Mouse (Mus musculus) macrophage (primary cell): ENCODE measurements around the gene Rpp25l. TPM values are rescaled to one million over a fixed set of nuclear protein-coding genes. Genes with fewer than 3 reads are reported as not detected.

Experiments used
- H3K27ac ChIP-seq: fragments of 350-480 bp; formaldehyde crosslinking; 2 replicates; pipeline ENCODE4 v1.9.0; 2021
- H3K36me3 ChIP-seq: fragments of 350-480 bp; formaldehyde crosslinking; 2 replicates; pipeline ENCODE4 v1.9.0; 2021; ENCODE audit errors: inconsistent target
- H3K4me3 ChIP-seq: fragments of 350-480 bp; formaldehyde crosslinking; 2 replicates; pipeline ENCODE4 v1.9.0; 2021; ENCODE audit errors: inconsistent target
- H3K79me2 ChIP-seq: fragments of 350-480 bp; formaldehyde crosslinking; 2 replicates; pipeline ENCODE4 v1.9.0; 2021; ENCODE audit errors: inconsistent target
- WGBS: methylation state at CpG from one replicate; pipeline ENCODE4 v1.1.7; 2026; ENCODE audit warnings: inconsistent platforms; ENCODE audit not compliant: missing documents; 5-methylcytosine and 5-hydroxymethylcytosine counted together
- polyA plus RNA-seq: library from polyadenylated mRNA; stranded (reverse); fragments of 250-400 nt; gene quantifications from 3 replicates; pipeline ENCODE4 v1.2.4, GENCODE M21; 2018; ENCODE audit warnings: inconsistent platforms

The Rpp25l gene
- polyA plus RNA-seq, 1 experiment from 2014 or later = 6.4 TPM

- H3K36me3 ChIP-seq = no peaks in the 10 kb centered on the region
- H3K79me2 ChIP-seq = no peaks in the 10 kb centered on the region
- H3K4me3 ChIP-seq = no peak overlapping the region
- no peak overlapping the region for H3K27ac ChIP-seq
- WGBS = 49% methylated on average over 17 of the region's 17 CpGs
These were observed 36.9 kb downstream of the Rpp25l start for GRCm38 (mm10) chr4:41676248-41677005.

- no peaks in the 10 kb centered on the region for H3K79me2 ChIP-seq
- H3K36me3 ChIP-seq = no peaks in the 10 kb centered on the region
- no peak overlapping the region for H3K4me3 ChIP-seq
- no peak overlapping the region for H3K27ac ChIP-seq
- 86% methylated on average over 18 of the region's 19 CpGs for WGBS
These were observed 40.1 kb downstream of the Rpp25l start for GRCm38 (mm10) chr4:41673186-41673585.

GRCm38 (mm10) chr4:41672522-41672963 lies 40.8 kb downstream of the Rpp25l start:
- H3K27ac ChIP-seq = no peak overlapping the region
- no peak overlapping the region for H3K4me3 ChIP-seq
- no peaks in the 10 kb centered on the region for H3K36me3 ChIP-seq
- no peaks in the 10 kb centered on the region for H3K79me2 ChIP-seq
- 75% methylated on average over 8 of the region's 8 CpGs for WGBS

GRCm38 (mm10) chr4:41671963-41672480 lies 41.3 kb downstream of the Rpp25l start:
- no peak overlapping the region for H3K4me3 ChIP-seq
- no peak overlapping the region for H3K27ac ChIP-seq
- WGBS = 68% methylated on average over 3 of the region's 8 CpGs
- H3K79me2 ChIP-seq = no peaks in the 10 kb centered on the region
- no peaks in the 10 kb centered on the region for H3K36me3 ChIP-seq

GRCm38 (mm10) chr4:41671500-41671899 lies 41.8 kb downstream of the Rpp25l start:
- WGBS = 21% methylated on average over 5 of the region's 5 CpGs
- Histone ChIP-seq H3K4me3 (no peak overlapping the region), H3K79me2 (no peaks in the 10 kb centered on the region), H3K27ac (no peak overlapping the region), H3K36me3 (no peaks in the 10 kb centered on the region)

- H3K27ac ChIP-seq = no peak overlapping the region
- H3K36me3 ChIP-seq = no peaks in the 10 kb centered on the region
- no peaks in the 10 kb centered on the region for H3K79me2 ChIP-seq
- H3K4me3 ChIP-seq = no peak overlapping the region
- WGBS = 92% methylated on average over 17 of the region's 18 CpGs
These were observed 42.5 kb downstream of the Rpp25l start for GRCm38 (mm10) chr4:41670836-41671235.

GRCm38 (mm10) chr4:41666646-41667045 lies 46.7 kb downstream of the Rpp25l start:
- H3K36me3 ChIP-seq = no peaks in the 10 kb centered on the region
- 91% methylated on average over 11 of the region's 11 CpGs for WGBS
- no peaks in the 10 kb centered on the region for H3K79me2 ChIP-seq
- H3K27ac ChIP-seq = no peak overlapping the region
- no peak overlapping the region for H3K4me3 ChIP-seq

GRCm38 (mm10) chr4:41665009-41665675 lies 48.2 kb downstream of the Rpp25l start:
- no peaks in the 10 kb centered on the region for H3K79me2 ChIP-seq
- H3K4me3 ChIP-seq = no peak overlapping the region
- H3K36me3 ChIP-seq = no peaks in the 10 kb centered on the region
- no peak overlapping the region for H3K27ac ChIP-seq
- WGBS = 11% methylated on average over 7 of the region's 8 CpGs

- Histone ChIP-seq H3K4me3 (no peak overlapping the region), H3K36me3 (no peaks in the 10 kb centered on the region), H3K27ac (no peak overlapping the region), H3K79me2 (no peaks in the 10 kb centered on the region)
- 40% methylated on average over 7 of the region's 7 CpGs for WGBS
These were observed 48.8 kb downstream of the Rpp25l start for GRCm38 (mm10) chr4:41664533-41664932.

GRCm38 (mm10) chr4:41663614-41664013 lies 49.7 kb downstream of the Rpp25l start:
- H3K36me3 ChIP-seq = no peaks in the 10 kb centered on the region
- H3K27ac ChIP-seq = no peak overlapping the region
- 53% methylated on average over 9 of the region's 9 CpGs for WGBS
- no peak overlapping the region for H3K4me3 ChIP-seq
- no peaks in the 10 kb centered on the region for H3K79me2 ChIP-seq

- no peak overlapping the region for H3K4me3 ChIP-seq
- H3K27ac ChIP-seq = no peak overlapping the region
- H3K36me3 ChIP-seq = no peaks in the 10 kb centered on the region
- H3K79me2 ChIP-seq = no peaks in the 10 kb centered on the region
- 85% methylated on average over 11 of the region's 11 CpGs for WGBS
These were observed 50.6 kb downstream of the Rpp25l start for GRCm38 (mm10) chr4:41662723-41663122.

Other genes starting within 250 kb of the Rpp25l start
- gene Kif24, start 248.6 kb downstream of the Rpp25l start, polyA plus RNA-seq = 1.0 to 3.9 TPM (median 1.4 TPM) in 3 replicates
- 26.0 to 42.5 TPM (median 28.9 TPM) in 3 replicates for gene Nudt2, start 248.4 kb downstream of the Rpp25l start, polyA plus RNA-seq
- gene AI464131, start 210.5 kb downstream of the Rpp25l start, polyA plus RNA-seq = 0.10 to 0.13 TPM (median 0.12 TPM) in 3 replicates
- gene 1110017D15Rik, start 196.2 kb downstream of the Rpp25l start, polyA plus RNA-seq = 0.22 TPM in 1 of 3 replicates, not detected in the others
- gene Fam219a, start 144.0 kb downstream of the Rpp25l start, polyA plus RNA-seq = 53.0 to 79.9 TPM (median 67.6 TPM) in 3 replicates
- gene Dnaic1, start 143.8 kb downstream of the Rpp25l start, polyA plus RNA-seq = 0.25 to 1.1 TPM (median 0.45 TPM) in 3 replicates
- gene Enho, start 73.2 kb downstream of the Rpp25l start, polyA plus RNA-seq = 1.2 to 3.7 TPM (median 1.6 TPM) in 3 replicates
- not detected in 3 replicates for gene Cntfr, start 16.4 kb downstream of the Rpp25l start, polyA plus RNA-seq
- gene Il11ra1, start 13.5 kb downstream of the Rpp25l start, polyA plus RNA-seq = 34.7 to 49.1 TPM (median 47.4 TPM) in 3 replicates
- gene Dctn3, start 9.6 kb upstream of the Rpp25l start, polyA plus RNA-seq = 34.4 to 93.4 TPM (median 69.6 TPM) in 3 replicates
- not detected in 3 replicates for gene Arid3c, start 17.6 kb upstream of the Rpp25l start, polyA plus RNA-seq
- 18.2 to 19.2 TPM (median 18.2 TPM) in 3 replicates for gene Galt, start 41.7 kb upstream of the Rpp25l start, polyA plus RNA-seq
- gene Sigmar1, start 42.6 kb upstream of the Rpp25l start, polyA plus RNA-seq = 37.5 to 72.4 TPM (median 70.3 TPM) in 3 replicates
- 1.1 to 3.3 TPM in 2 of 3 replicates, not detected in the other for gene Ccl27a, start 60.7 kb upstream of the Rpp25l start, polyA plus RNA-seq
- gene Gm21541, start 190.1 kb upstream of the Rpp25l start, polyA plus RNA-seq = not detected in 3 replicates
- not detected in 3 replicates for gene Gm20878, start 228.0 kb upstream of the Rpp25l start, polyA plus RNA-seq